Mouse (Mus musculus): Measurements from ENCODE around the gene Aldh16a1.
A peak's percentile ranks its signal among the peaks of the same experiment; 100 is the strongest.
"Not testable (repeated sequence)": the region's sequence is repeated elsewhere in the genome, so short reads cannot be mapped to it uniquely, and the experiment has no call there.

The Aldh16a1 gene

DNA sequence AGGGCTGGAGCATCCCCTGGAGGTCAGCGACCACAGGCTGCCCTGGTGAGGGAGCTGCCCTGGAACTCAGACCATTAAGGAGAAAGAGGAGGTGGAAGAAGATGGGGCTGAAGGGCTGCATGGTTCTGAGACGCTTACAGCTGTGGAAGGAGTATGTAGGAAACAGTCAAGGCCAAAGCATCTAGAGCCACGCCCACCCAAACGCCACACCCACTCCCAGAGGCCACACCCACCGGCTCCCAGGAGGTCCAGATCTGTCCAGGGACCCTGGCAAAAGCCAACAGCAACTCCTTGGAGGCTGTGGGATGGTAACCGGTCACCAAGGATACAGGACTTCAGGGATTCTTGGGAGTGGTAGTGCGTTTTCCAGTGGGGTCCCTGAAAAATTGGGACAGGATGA is 24.2 kb upstream of the Aldh16a1 start:
- DNase-seq = no peak

DNA sequence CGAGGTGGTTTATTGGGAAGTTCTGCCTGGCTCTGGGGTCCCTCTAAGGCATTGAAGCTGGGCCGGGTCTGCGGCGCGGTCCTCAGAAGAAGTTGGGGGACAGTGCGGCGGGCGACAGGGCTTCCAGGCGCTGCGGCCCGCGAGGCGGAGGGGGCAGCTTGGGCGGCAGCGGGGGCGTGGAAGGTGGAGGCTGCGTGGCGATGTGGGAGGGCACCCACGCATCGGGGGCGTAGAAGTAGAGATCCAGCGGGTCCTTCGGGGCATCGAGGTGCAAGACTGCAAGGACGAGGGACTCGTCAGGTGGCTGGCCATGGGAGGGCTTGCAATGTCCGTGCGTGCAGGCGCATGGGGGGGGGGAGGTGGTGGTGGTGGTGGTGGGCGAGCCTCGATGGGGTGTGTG is 22.0 kb upstream of the Aldh16a1 start:
- no peak for DNase-seq

DNA sequence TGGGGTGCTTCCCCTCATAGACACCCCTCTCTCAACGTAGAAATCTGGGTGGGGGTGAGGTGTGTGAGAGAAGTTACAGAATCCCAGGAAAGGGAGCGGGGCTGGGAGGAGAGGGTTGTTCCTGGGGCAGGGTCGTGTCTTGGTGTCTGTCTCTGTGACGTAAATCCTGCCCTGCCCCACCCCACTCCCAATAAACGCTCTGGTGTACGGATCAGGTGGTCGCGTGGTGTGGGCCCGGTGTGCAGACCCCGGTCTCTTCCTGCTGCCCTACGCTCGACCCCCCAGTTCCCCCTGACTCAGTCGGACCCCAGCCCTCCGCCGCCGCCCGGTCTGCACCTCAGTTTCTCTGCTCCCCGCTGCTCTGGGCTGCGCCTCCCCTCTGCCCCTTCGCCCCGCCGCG is 21.5 kb upstream of the Aldh16a1 start:
- DNase-seq = no peak

DNA sequence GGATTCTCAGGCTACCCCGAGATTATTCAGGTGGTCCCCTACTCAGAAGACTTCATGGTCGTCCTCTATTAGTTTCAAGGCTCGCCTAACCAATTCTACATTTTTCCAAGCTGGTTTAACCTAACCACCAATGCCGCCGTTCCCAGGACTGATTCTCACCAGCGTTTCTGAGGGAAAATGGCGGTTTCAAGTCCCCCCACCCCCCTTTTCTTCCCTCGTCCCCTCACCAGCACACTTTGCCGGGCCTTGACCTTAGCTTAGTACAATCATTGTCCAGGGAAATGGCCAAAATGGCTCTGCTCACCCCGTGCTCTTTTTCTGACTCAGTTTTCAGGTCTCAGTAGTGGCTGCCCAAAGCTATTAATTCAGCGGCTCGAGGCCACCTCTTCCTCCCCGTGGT is 21.0 kb upstream of the Aldh16a1 start:
- no peak for DNase-seq

DNA sequence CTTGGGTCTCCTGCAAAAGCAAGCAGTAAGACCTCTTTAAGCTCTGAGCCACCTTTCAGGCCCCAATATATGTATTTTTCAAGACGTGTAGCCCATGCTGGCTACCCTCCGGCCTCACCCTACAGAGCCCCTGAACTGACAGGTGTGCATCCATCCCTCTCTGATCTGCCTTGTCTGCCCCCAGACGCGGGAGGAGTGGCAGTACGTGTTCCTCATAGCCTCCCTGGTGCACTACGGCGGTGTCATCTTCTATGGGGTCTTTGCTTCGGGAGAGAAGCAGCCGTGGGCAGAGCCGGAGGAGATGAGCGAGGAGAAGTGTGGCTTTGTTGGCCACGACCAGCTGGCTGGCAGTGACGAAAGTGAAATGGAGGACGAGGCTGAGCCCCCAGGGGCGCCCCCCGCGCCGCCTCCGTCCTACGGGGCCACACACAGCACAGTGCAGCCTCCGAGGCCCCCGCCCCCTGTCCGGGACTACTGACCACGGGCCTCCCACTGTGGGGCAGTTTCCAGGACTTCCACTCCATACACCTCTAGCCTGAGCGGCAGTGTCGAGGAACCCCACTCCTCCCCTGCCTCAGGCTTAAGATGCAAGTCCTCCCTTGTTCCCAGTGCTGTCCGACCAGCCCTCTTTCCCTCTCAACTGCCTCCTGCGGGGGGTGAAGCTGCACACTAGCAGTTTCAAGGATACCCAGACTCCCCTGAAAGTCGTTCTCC is 20.3 kb upstream of the Aldh16a1 start:
- DNase-seq = no peak

DNA sequence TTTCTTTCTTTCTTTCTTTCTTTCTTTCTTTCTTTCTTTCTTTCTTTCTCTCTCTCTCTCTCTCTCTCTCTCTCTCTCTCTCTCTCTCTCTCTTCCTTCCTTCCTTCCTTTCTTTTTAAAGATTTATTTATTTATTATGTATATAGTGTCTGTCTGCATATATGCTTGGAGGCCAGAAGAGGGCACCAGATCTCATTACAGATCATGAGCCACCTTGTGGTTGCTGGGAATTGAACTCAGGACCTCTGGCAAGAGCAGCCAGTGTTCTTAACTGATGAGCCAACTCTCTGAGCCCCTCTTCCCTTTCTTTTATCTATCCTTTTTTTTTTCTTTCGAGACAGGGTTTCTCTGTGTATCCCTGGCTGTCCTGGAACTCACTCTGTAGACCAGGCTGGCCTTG is 19.4 kb upstream of the Aldh16a1 start:
- DNase-seq = not testable (repeated sequence)

DNA sequence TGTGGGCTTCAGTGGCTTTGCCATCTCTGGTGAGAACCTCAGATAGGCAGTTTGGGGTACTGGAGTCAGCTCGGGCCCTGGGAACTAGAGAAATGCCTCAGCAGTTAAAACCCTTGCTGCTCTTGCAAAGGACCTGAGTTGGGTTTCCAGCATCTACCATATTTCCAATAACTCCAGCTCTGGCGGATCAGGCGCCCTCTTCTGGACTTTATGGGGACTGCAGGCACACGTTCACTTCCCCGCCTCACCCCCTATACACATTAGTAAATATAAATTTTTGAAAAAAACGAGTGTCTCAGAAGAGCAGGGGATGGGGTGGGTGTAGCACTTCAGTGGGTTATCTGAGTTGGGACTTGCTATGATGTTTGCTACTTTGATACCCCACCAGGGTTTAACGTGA is 18.6 kb upstream of the Aldh16a1 start:
- no peak for DNase-seq

DNA sequence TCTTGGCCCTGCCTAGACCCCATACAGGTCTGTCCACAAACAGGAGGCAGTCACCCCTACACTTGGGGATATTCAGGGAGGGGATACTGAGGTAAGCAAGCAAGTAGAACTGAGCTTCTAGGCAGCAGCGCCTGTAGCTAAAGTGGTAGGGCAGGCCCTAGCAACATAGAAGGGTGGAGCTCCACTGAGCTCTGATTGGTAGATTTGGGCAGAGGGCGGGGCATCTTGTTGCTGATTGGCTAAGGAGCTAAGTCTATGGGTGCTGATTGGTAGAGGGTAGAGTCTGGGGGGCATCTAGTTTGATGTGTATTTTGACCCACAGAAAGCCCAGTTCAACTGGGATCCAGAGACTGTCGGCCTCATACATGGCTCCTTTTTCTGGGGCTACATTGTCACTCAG is 15.1 kb upstream of the Aldh16a1 start:
- peak; percentile 83 for DNase-seq

DNA sequence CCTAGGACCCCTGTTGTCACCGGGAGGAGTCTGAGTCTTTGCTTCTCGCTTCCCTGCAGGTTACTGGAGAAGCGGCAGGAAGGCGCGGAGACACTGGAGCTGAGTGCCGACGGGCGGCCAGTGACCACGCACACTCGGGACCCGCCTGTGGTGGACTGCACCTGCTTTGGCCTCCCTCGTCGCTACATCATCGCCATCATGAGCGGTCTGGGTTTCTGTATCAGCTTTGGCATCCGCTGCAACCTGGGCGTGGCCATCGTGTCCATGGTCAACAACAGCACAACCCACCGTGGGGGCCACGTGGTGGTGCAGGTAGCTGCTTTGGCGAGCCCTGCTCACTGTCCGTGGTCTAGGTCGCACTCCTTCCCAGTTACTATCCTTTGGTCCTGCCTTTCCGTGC is 14.3 kb upstream of the Aldh16a1 start:
- peak; percentile 85 for DNase-seq

DNA sequence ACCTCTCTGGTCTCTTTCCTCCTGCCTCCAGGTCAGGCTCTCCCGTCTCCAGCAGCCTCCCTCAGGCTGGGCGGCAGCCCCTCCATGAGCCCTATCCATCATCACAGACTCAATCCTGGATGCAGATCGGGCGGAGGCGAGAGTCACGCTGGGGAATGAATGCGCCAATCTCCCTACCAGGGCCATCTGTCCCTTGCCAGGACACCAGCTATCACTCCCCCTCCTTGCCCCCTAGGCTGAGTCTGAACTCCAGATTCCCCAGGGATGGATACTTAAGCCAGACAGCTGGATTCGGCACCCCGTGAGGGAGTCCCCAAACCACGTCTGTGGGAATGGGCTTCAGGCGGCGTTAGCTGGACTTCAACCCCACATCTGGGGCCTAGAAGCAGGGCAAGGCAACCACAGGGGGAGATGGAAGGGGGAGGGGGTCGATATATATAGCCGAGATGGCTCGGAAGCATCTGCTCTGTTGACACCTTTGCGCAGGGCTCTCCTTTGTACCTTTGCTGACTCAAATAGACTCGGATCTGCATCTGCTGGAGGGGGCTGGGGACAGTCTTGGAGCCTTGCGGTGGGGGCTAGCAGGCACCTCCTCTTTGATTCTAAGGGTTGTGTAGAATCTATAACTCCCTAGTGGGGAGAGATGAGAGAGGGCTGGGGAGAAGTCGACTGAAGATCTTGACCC is 13.5 kb upstream of the Aldh16a1 start:
- DNase-seq = peak; percentile 88

DNA sequence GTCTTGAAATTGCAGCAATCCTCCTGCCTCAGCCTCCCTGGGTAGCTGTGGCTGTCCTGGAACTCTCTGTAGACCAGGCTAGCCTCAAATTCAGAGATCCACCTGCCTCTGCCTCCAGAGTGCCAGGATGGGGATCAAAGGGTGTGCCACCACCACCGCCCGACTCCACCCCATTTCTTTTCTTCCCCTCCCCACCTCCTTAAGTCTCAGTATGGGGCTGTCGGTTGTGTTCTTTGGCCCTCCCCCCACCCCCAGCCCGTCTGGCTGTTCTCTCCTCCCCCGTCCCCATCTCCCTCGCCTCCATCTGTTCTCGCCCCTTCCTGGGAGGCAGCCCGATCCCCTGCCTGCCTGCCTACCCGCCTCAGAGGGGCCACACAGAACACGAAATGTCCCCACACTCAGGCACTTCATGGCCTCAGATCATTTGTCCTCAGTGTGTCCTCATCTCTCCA is 12.6 kb upstream of the Aldh16a1 start:
- DNase-seq = peak; percentile 81

DNA sequence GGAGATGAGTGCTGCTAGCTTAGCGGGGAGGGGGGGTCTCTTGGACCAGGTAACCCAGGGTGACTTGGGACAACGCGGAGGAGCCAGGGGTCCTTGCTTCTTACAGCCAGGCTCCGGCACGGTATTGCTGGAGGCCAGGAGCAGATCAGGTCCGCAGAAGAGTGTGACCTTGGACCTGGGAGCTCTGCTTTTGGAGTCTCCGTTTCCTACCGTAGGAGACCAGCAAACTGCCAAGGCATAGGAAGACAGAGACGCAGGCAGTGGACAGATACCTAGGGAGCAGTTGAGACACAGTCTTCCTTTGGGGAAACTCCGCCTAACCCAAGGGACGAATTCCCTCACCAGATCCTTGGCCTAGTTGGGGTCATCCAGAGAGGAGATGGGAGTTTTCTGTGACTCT is 11.3 kb upstream of the Aldh16a1 start:
- peak; percentile 67 for DNase-seq

DNA sequence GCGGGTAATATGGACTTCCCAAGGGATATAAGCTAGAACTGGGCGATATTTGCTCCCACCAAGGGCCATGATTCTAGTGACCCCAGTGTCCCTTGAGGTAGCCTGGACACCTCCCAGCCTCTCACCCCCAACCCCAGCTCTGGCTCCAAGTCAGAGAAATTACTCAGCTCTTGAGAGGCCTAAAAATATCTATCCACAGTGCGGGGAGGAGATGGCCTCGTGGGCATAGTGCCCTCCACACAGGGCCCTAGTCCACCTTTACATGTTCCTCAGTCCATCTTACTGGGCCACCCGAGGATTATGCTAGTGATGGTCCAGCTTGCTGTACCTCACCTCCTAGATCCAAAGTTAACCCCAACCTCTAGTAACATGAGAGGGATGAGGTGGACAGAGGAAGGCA is 10.4 kb upstream of the Aldh16a1 start:
- DNase-seq = peak; percentile 82

DNA sequence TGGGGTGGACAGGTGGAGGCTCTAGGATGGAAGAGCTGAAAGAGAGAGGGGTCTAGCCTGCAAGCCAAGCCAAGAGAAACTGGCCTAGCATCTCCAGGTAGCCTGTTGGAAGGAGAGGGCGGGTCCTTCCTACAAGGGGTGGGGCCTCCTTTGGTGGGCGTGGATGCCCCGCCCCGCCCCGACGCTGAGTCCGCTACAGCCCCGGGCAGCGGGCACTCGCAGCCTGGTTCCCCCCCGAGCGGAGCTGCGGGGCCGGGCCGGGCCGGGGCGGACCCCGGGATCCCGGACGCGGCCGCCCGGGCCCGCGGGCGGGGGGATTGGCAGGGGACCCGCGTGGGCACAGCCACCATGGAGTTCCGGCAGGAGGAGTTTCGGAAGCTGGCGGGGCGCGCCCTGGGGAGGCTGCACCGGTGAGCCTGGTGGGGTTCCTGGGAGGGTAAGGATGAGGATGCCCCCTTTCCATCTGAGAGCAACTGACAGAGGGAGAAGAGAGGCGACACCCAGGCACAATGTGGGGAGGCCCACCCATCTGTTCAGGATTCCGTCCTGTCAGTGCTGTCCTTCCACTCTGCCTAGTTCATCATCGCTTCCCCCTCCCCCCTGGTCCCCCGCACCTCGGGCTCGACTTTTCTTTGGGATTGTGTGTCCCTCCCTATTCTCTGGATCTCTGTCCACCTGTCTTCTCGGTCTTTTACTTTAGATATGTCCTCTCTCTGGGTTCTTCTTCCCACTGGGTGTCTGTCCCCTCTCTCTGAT is 9.5 kb upstream of the Aldh16a1 start, which contains the start of gene Slc17a7:
TSS of gene Slc17a7 (plus strand) at position 215 of the 756 bp plus-strand sequence.
- DNase-seq = peak; percentile 88

DNA sequence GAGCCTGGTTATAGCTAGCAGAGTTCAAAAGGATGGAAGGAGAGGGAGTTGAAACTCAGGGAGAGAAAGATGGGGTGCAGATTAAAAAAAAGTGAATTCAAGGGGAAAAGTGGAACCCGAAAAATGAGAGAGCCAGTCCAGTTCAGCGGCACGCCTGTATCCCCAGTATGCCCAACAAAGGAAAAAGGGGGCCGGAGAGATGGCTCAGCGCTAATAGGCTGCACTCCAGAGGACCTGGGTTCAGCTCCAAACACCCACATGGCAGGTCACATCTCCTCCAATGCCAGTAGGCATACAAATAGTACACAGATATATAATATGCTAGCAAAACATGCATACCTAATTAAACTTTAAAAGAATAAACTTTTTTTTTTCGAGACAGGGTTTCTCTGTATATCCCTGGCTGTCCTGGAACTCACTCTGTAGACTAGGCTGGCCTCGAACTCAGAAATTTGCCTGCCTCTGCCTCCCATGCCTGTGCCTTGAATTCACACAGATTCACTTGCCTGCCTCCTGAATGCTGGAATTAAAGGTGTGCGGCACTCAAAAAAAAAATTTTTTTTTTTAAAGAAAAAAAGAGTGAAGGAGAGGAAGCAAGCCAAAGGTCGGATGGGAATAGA is 8.7 kb upstream of the Aldh16a1 start:
- peak; percentile 60 for DNase-seq

DNA sequence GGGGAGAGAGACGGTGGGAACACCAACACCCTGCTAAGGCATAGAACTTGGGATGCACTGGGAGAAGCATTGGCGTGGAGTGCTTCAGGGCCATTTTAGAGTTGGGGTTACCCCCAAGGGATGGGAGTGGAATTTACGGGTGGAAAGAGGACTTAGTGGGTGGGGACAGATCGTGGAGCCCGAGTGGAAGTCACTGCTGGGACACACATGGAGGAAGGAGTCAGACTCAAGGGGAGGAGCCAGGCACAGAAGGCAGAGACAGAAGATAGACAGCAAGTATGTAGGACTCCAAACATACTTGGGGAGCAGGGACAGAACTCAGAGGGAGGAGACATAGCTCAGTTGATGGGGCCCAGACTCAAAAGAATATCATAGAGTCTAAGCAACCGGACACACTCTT is 8.2 kb upstream of the Aldh16a1 start:
- DNase-seq = no peak

DNA sequence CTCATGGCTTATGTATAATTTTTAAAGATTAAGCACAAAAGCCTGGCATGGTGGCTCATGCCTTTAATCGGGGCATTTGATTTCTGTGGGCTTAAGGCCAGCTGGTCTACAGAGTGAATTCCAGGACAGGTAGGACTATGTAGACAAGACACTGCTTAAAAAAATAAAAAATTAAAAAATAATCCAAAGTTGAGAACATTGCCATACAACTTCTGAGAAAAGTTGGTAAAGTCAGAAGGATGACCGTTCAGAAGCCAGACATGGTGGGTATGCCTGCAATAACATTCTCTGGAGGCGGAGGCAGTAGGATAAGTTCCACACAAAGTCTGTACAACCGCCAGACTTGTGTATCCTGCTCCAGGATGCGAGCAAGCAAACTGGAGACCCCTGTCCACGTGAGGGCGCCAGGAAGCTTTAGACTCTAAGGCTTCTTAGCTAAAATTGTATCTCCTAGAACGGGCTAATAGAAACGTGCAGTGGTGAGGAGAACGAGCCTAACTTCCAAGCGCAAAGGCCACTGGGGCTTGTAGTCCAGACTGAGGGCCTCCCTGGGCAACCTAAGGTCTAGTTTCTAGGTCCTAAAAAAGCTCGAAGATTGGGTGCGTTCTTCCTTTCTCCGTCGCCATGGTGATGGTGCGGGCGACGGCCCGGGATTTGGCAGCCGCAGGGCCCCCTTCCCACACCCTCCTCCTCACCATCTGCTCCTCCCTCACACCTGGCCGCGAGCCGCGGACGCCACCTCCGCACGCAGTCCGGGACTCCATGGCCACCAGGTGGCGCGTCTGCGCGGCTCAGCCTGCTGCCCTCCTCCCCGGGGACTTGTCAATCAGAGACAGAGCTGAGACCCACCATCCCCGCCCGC is 7.5 kb upstream of the Aldh16a1 start:
- DNase-seq = peak; percentile 99

DNA sequence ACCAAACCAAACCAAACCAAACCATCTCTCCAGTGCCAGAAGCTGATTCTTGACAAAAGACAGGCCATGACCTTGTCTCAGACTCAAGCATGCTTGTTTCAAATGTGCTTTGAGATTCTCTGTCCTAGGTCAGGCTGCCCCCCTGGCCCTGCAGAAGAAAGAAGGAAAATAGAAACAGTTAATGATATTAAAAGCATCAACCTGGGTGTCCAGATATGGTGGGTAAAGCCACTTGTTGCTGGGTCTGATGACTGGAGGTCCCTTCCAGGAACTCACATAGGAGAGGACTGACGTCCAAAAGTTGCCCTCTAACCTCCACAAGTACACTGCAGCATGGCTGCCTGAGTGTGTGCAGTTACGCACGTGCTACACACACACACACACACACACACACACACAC is 6.5 kb upstream of the Aldh16a1 start:
- peak; percentile 58 for DNase-seq

DNA sequence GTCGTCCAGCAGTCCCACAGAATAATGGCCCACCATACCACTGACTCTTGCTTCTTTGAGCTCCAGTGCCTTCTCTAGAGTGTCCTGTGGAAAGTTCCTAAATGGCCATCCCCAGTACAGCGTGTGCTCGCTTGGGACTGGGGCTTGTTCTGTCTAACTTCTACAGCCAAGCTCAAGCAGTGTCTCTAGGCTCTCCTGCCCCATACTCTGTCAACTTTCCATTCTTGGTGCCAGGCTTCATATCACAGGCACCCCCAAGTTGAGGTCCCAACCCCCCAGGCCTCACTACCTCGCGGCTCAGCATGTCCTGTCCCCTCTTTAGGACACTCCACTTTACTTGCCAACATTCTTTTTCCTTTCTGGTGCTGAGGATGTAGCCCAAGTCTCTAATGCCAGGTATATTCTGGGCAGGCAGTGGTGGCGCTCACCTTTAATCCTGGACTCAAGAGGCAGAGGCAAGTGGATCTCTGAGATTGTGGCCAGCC is 6.0 kb upstream of the Aldh16a1 start:
- peak; percentile 58 for DNase-seq

DNA sequence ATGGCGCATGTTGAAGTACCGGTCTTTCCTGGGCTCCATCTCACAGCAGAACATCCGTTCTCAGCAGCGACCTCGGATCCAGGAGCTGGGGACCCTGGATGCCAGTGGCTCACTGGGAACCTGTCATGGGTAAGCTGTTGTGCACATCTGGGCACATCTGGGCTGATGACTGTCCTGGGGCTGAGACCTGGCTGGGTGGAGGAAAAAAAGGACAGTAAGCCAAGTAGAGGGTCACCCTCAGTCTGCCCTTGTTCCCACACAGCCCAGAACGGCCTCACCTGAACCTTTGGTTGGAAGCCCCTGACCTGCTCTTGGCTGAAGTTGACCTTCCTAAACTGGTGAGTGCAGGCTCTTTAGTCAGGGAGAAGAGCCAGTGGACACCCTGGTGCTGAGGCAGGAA is 4.6 kb upstream of the Aldh16a1 start:
- DNase-seq = peak; percentile 65

DNA sequence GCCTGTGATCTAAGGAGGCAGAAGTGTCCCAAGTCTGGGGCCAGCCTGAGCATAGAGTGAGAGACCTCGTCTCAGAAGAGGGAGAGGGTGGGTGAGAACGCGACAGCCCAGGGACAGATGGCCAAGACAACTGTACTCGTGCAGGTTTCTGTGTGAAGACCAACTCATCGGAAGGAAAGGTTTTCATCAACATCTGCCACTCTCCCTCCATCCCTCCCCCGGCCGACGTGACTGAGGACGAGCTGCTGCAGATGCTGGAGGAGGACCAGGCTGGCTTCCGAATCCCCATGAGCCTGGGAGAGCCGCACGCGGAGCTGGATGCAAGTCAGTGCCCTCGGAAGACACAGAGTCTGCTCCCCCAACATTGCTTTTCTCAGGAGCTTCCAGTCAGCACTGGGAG is 3.1 kb upstream of the Aldh16a1 start:
- no peak for DNase-seq

DNA sequence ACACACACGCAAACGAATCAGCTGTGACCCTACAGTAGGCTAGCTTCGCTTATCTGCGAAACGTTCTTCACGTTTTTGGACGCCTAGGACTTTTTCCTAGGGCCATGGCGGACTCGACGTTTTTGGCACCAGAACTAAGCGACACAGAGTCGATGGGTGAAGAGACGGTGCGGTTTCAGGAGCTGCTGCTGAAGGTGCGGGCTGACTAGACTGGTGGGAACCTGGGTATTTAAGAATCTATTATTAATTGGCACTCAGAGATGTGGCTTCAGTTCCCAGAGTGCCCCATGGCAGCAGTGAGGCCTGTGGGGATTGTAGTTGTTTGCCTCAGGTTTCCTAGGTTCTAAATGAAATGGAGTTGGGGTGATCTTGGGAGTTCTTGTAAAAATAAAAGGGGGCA is 1.8 kb upstream of the Aldh16a1 start:
- peak; percentile 48 for DNase-seq

Measured in cerebellum, adult 11-12 months (tissue).